Mouse (Mus musculus) central nervous system, embryonic 11.5 days (tissue): ENCODE results near the gene Acp1. TPM values are rescaled to one million over a fixed set of nuclear protein-coding genes. Genes with fewer than 3 reads are reported as not detected.

ENCODE experiments used
- polyA plus RNA-seq: library from polyadenylated mRNA; depleted of rRNA; stranded (reverse); fragments of >200 nt; gene quantifications from 2 replicates; pipeline ENCODE4 v1.2.3, GENCODE M21; 2012; rRNA removed

Gene Acp1
- polyA plus RNA-seq: 27.9 and 43.0 TPM in 2 replicates

GRCm38 (mm10) chr12:30911261-30912047 lies at the start of gene Acp1, which contains the start of gene Sh3yl1:
Acp1 (minus strand) TSS chr12:30911589.
Sh3yl1 (plus strand) TSS chr12:30911668.

GRCm38 (mm10) chr12:30883986-30884621 lies 27.3 kb downstream of the Acp1 start, which contains the start of gene Alkal2:
Alkal2 (plus strand) TSS chr12:30884322.

Other genes starting within 250 kb of the Acp1 start
- gene Alkal2, start 27.3 kb downstream of the Acp1 start, polyA plus RNA-seq: 0.66 and 1.8 TPM in 2 replicates
- gene Sh3yl1, start 79 bp upstream of the Acp1 start, polyA plus RNA-seq: 10.3 and 10.6 TPM in 2 replicates
- 0.15 and 0.18 TPM in 2 replicates for gene Fam110c, start 162.3 kb upstream of the Acp1 start, polyA plus RNA-seq